Mouse (Mus musculus): Measurements from ENCODE around the gene Rbm47.
"Not testable (repeated sequence)": the region's sequence is repeated elsewhere in the genome, so short reads cannot be mapped to it uniquely, and the experiment has no call there.

Gene Rbm47

DNA sequence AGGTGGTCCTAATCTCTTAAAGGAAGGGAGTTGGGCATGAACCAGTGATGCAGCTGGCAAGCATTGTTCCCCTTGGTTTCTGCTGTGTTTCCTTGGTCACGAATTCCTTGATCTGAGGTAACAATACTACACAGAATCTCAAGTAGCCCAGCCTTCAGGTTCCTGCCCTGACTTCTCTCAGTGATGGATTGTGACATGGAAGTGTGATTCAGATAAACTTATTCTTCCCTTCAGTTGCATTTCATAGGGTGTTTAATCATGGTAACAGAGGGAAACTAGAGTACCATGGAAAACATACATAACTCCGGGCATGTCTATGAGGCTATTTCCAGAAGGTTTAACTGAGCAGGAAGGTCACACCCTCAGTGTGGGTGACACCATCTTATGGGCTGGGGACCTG, at the start of gene Rbm47:
Rbm47 (minus strand) TSS at position 101 of the 400 bp plus-strand sequence.
- DNase-seq = no peak

DNA sequence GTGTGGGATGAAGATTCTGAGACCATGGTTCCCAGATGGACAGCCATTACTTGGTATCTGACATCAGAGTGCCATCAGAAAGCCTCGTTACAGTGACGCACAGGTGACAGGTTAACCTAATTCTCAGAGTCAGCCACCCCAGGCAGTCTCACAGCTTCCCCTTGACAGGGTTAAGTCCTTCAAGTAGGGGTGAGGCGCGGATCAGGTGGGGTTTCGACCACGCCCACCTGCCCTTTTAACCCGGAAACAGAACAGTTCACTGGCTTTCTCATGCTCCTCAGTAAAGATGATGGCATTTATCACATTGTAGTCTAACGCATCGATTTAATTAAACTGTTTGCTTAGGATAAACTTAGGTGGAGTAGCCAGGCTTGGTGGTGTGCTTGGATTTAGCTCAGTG, 47.7 kb upstream of the Rbm47 start:
- DNase-seq = no peak

DNA sequence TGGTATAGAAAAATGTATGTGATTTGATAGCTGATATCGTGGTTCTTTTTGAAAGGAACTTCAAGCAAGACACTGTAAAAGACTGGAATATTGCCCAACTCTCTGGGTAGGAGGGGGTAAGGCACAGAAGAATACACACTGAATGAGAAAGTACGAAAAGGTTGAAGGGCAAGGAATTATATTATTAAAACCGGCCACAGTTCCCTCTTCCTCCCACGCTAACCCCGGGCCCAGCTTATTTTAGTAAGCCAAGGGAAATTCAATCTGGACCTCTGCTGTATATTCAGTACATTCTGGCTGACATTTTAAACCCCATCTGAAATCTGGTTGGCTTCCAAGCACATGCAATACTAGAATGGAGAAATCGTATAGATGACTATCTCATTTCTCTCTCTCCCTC, 46.8 kb upstream of the Rbm47 start:
- DNase-seq = no peak

DNA sequence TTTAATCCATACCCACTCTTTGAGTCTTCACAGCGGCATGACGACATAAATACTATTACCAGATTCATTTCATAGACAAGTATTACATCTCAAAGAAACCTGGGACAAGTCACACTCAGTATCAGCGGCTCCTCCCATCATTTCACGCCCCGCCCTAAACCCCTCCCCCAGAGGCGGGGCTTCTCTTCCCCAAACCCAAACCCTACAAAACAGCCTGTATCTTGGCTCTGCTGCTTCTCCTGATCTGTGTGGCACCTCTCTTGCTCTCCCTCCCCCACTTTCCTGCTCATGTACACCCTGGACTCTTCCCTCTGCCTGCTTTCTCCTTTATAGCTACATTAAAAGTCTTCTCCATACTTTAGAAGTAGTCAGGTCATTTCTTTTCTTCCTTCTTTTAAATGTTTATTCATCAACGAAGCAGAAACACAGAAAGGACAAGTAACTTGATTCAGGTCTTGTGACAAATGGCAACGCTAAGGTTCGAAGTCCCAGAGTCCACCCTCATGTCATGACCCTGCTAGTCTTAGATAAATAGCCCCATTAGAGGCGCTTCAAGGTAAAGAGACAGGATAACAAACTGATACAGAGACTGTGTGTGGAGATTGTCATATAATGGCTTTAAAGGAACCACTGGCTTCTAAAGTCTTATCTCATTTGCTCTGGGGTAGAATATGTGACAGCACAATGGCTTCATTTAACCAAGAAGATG, 42.8 kb upstream of the Rbm47 start:
- DNase-seq = no peak

DNA sequence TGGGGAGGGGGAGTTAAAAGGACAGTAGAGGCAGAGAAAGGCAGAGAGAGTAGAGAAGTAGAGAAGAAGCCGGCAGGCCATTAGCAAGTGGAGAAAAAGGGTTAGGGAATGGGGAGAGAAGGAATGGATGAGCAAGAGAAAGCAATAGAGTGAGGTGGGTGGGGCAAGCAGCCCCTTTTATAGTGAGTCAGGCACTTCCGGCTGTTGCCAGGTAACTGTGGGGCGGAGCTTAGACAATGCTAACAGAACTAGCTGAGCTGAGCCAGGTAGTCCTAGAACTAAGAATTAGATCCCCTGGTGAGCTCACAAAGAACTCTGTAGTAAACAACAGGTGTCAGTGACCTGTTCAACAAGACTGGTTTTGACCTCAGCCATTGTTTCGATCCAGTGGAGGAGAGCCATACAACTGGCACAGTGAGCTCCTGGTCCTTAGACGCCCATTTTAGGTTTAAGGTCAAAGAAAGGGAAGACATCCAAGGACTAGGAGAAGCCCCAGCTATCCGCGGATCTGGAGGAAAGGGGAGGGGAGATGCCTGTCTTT, 41.5 kb upstream of the Rbm47 start:
- no peak for DNase-seq

DNA sequence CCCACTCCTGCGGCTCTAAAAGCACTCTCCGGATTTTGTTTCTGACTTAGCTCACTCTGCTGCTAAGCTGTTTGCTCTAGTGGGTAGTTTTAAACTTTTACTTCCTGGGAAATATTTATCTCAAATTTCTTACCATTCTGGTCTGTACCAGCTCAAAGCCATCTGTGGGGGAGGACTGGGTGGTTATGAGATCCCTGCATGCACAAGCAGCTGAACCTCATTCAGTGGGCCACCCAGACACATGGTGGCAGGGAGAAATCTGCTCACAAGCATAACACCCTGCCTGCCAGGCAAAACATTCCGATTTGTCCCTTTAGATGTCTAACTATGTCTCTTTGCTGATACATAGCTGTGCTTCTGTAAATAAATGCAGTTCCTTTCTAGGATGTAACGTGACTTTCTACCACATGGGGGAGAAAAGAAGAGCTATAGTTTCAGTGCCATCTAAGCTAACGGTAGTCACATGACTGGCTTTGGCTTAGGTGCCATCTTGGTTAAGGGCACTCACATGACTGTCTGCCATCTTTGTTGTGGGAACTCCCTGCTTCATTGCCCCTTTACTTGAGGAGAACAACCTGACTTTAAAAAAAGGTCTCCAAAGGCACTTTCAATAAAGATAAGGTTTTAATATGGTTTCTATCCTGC, 36.7 kb upstream of the Rbm47 start:
- peak in 1 of 2 experiments; percentile 23 for DNase-seq

DNA sequence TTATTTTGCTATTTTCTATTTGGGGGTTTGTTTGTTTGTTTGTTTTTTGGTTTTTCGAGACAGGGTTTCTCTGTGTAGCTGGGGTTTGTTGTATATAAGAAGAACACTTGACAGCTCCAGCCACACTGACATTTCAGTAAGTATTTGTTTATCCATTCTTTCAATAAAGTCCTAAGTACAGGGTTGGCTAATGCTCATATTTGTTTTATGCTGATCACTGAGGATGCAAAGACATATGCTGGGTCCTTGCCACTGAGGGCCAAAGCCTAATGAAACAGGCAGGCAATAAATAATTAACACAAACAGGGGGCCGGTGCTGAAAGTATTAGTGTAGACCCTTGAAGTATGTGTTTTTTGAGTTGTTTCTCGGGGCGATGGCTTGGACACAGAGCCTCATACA, 32.0 kb upstream of the Rbm47 start:
- DNase-seq = no peak

DNA sequence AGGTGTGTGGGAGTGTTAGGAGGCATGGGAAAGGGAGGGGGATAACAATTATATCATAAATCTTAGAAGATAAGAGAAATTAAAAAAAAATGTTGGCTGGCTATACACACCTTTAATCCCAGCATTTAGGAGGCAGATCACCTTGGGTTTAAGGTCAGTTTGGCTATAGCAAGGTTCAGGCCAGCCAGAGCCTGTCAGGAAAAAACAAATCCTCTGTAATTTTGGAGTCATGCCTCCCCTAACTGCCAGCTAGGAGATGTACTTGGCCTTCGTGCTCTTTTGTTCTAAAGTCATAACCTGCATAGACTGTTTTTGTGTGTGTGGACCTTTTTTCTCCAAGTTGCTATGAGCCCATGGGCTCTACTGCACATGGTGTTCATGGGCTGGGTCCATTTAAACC, 30.5 kb upstream of the Rbm47 start:
- DNase-seq = no peak

DNA sequence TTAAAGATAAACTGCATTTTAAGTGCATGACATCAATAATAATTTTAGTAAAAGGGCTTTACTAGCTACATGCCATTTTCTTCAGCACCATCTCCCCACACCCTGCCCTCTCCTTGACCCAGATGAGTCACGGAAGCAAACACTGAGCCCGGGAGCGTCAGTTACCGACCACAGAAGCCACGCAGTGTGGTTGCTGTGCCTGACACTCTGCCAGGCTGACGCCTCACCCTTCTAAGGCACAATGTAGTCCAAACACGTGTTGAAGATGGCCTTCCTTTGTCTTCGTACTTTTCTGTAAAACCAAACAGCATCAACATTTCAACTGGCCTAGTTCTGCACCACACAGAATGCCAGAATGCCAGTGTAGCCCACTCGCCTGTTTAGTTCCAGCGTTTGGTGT, 27.1 kb upstream of the Rbm47 start:
- DNase-seq = no peak

DNA sequence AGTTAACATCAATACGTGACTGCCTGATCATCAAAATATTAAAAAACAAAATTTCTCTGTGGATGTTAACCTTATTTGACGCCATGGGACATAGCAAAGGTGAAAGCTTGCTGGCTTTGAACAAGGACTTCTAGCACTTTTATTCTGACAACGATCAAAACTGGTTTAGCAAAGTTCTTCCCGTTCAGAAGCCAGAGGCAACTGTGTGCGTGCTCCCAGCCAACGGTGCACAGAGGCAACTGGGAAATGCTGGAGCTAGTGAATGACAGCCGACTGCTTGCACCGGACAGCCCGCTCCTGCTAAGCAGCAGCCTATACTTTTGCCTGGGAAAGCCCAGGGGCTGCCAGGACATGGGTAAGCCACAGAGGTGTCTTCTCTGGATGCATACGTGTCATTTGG, 22.4 kb upstream of the Rbm47 start:
- DNase-seq = no peak

DNA sequence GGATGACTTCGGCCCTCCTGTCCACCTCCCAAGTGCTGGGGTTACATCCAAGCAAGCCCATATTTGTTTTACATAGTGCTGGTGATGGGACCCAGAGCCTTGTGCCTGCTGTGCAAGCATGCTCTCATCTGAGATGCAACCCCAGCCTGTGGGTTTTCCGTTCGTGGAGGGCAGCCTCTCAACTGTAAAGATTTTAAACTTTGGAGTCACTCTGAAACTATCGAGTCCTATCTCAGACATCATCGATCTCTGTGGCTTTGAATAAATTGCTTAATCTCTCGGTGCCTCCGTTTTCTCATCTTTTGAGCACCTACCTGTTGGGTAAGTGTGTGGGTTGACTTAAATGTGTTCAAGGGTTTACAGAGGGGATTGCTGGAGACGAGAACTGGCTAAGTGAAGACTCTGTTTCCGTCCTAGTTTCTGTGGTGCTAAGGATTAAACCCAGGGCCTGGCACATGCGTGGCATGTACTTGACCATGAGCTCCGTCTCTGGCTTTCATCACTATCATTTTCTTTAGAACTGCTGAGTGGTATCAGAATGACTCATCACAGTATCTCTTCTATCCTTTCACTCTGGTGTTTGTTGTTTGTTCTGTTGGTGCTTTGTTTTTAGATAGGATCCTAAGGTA, 20.4 kb upstream of the Rbm47 start:
- no peak for DNase-seq

DNA sequence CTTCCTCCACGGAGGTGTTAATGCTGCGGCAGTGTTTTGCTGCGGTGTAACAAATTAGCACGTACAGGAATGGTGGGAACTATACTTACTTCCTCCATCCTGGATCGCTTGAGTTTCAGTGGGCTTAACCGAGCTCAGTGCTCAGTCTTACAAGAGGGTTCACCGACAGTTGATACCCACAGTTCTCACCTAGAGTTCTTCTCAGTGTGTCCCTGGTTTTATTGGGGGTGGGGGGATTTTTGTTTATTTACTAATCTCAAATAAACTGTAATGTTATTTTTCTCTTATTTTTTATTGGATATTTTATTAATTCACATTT, 18.2 kb upstream of the Rbm47 start:
- no peak for DNase-seq

DNA sequence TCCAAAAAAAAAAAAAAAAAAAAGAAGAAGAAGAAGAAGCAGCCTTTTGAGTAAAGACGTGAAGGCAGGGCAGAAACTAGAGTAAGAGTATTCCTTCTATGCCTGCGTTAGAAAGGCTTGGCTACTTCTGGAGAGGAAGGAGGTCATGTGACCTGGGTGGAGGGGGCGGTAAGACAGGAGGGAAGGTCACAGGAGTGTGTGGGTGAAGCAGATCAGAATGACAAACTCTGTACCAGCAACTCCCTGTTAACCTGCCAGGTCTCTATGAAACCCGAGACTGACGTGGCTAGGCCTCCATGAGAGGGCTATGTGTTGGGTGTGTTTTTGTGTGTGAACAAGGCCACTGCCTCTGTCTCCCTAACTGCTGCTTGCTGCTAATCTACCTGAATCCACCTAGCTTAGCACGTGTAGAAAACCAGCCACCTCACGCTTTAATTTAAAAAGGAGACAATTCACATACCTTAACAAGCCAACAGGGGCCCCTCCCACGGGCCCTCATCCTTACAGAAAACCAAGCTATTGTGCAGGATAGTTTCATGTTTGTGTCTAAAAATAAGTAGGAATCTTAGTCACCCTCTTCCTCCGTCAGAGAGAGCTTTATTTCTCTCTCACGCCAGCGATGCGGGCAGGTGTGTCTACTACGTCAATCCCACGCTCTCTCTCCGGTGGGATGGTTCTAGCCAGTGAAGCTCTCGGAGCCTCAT, 17.7 kb upstream of the Rbm47 start:
- no peak for DNase-seq

DNA sequence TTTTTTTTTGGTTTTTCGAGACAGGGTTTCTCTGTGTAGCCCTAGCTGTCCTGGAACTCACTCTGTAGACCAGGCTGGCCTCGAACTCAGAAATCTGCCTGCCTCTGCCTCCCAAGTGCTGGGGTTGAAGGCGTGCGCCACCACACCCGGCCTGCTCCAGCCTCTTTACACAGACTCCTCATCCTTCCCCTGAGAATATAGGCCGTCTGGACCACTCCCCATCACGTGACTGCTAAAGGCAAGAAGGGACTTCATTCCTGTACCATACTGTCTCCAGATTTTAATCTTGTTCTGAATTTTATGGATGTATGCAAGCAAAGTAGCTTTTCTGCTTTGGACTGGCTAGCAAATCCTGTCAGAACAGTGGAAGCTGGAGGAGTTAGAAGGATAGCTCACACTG, 15.7 kb upstream of the Rbm47 start:
- DNase-seq = not testable (repeated sequence)

DNA sequence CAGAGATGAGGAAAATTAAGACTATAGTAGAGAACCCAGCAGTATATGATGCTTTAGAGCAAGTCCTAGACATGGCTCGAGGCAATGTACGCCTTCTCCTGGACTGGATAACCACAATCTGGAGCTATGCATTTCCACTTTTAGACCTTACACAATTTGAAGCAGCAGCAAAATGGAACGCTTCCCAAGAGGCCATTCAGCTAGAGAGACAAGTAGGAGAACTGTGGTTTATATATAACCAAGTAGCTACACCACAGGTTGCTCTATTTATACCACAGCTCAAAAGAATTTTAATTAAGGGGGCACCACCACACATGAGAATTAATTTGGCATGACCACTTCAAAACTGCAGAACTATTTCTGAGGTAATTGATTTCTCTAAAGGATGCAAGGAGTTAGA, 9.2 kb upstream of the Rbm47 start:
- DNase-seq = no peak

DNA sequence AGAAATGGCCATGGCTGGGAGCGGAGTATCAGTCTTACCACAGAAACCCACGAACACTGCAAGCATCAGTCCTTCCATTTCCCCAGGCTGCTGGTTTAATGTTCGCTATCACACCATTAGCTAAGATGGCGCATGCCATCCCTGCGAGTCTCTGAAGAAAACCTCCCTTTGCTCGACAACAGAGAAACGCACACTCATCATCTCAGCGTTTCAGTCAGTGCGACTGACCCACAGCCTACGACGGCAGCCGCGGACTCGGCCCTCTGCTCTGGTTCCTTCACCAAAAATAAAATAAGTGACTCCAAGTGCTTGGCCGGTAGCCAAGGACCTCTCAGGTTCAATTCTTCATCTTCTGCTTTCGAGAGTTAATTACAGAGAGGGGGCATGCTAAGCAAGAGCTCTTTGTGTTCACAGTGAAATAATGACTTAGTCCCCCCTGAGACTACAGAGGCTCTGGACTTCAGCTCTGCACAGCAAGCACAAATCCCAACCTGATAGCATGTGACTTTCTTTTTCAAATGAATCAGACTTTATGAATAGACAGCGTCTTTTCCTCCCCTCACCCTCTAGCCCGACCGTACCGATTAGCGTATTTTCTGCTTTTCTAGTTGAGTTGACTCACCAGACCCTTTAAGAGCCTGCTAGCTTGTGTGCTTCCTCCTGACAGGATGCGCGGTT, 1.4 kb upstream of the Rbm47 start:
- peak; percentile 15 to 19 for DNase-seq

DNA sequence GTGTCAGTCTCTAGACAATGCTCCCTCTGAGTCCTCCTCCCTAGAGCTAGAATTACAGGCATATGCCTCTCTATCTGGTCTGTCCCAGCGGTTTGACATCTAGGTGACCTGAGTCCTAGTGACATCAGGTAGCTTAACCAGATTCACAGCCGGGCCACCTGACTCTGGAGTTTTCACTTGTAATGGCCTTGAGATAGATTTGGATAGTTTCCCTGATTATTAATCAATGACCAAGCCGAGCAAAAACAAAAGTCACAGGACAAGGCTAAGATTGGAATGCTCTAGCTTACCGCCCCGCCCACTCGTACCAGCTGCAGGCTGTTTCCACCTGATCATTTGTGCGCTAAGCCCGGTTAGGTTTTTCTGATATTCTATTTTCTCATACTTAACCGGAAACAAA, 2.3 kb downstream of the Rbm47 start:
- DNase-seq = no peak

DNA sequence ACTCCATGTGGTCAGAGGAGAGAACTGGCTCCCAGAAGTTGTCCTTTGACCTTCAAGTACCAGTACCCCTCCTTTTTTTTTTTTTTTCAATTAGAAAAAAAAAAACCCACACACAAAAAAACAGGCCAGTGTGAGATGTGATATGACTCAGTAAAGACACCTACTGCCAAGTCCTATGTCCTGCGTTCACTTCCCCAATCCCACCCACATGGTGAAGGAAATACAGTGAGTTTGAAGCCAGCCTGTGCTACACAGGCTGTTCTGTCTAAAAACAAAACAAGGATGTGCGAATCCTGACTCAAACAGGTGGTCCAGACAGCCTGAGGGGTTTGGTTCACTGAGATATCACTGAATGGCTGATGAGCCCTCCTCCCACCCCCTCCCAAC, 3.8 kb downstream of the Rbm47 start:
- no peak for DNase-seq

DNA sequence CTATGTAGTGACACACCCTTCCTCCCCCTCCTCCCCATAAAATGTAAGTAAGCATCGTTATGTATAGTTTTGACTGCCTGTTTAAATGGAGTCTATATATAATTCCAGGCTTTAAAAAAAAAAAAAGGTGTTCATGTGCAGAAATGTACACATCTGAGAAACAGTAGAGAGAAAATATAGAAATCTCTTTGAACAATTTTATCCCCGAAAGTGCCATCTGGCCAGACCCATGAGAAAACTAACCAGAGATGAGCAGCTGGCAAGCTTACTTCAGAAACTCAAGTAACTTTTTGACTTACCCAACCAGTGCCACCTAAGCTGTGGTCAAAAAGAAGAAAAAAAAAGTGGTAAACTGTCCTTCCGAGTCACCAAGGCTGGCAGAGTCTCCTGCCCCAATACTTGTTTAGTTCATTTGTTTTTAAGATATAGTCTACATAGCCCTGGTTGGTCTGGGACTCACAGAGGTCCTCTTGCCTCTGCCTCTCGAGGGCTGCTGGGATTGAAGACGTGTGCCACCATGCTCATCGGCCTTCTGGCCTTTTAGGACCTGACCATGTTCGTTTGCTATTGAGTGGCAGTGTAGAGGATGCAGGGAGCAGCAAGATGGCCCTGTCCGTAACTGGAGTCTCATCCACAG, 4.3 kb downstream of the Rbm47 start:
- DNase-seq = no peak

DNA sequence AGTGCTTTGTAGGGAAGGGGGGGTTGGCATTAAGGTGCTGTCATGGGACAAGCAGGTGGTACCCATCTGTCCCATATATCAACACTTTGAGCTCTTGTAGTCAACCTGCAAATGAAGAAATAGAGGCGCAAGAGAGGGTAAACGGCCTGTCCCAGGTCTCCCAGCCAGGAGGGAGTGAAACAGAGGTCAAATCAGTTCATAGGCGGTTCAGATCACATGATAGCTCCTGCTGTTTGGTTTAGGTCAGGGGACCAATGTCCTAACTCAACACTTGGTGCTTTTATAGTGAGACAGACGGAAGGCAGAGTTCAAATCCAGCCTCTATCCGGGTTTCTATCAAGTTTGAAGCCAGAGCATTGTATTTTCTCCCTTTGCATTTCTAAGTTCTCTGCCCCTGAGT, 6.0 kb downstream of the Rbm47 start:
- no peak for DNase-seq

DNA sequence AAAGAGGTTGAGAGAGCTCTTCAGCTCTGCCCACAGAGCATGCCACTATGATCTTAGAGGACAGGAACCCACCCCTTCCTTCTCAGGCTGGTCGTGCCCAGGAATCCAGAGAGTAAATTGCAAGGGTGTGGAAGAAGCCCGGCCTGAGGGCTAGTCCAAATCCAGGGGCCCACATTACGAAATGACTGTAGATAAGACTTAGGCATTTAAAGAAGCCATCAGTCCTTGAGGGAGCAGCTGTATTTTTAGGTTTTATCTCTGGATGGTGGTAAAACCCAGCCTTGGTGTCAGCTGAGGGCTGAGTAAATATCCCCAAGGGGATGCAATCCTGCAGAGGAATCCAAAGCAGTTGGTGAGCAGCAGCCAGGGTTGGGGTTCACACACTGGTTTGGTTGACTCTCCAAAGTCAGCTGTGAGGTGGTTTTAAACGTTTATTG, 6.7 kb downstream of the Rbm47 start:
- DNase-seq = no peak

DNA sequence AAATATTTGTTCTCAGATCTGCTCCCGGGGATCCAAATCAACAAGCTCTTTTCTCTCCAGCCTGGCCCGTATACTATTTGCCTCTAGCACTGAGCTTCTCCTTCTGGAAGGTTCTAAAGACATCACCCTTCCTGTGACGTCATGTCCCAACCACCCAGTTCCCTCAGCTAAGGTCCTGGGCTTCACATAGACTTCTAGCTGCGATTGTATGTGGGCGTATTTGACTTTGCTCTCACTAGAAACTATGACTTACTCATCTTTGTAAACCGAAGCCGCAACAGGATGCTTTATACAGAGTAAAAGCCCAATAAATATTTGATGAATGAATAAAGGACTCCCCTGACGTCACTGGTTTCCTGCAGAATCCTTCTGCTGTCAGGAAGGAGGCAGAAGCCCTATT, 7.2 kb downstream of the Rbm47 start:
- DNase-seq = no peak
